ENCODE assay signal across 27 mouse cellular contexts in genomic region chr2:59462086-59462485, GRCm38 (mm10). TPM values are rescaled to one million over a fixed set of nuclear protein-coding genes. Genes with fewer than 3 reads are reported as not detected.
DNase-seq lines count a peak whose midpoint lies in the region; ATAC-seq lines count a peak whose summit lies in the region.
"Had no signal": no experiment of that assay in that cellular context is flagged by ENCODE, and none has a peak within 500 bp of the region (broad histone marks: within the 10 kb centered on the region; RNA-seq: fewer than 3 reads in every experiment).

No protein-coding gene starts in this region.

- H3K27ac ChIP-seq in midbrain, embryonic 11.5 days (ENCODE audit: low read depth, low read length) = no peak overlapping the region
- no peak overlapping the region for H3K27ac ChIP-seq in midbrain, embryonic 14.5 days (replicated peaks; ENCODE audit: low read depth, low read length)
- H3K27ac ChIP-seq in forebrain, embryonic 16.5 days (ENCODE audit: low read length) = no peak overlapping the region
- H3K27ac ChIP-seq: forebrain, embryonic 10.5 days; forebrain, embryonic 13.5 days; gastrocnemius, adult 2 months; hindbrain, embryonic 14.5 days; hindbrain, postnatal 0 days had no signal

- H3K9ac ChIP-seq in midbrain, embryonic 11.5 days (ENCODE audit: low read length) = no peak overlapping the region
- H3K9ac ChIP-seq in midbrain, embryonic 14.5 days (replicated peaks; ENCODE audit: low read length) = no peak overlapping the region
- no peak overlapping the region for H3K9ac ChIP-seq in forebrain, embryonic 16.5 days (replicated peaks; ENCODE audit: low read depth, low read length)
- H3K9ac ChIP-seq: forebrain, embryonic 13.5 days; forebrain, postnatal 0 days; hindbrain, embryonic 14.5 days had no signal

- no peaks in the 10 kb centered on the region for H3K36me3 ChIP-seq in midbrain, embryonic 11.5 days (ENCODE audit: control insufficient read depth, insufficient read depth, low read length)
- no peaks in the 10 kb centered on the region for H3K36me3 ChIP-seq in midbrain, embryonic 14.5 days (ENCODE audit: control insufficient read depth, insufficient read depth, low read length)
- H3K36me3 ChIP-seq in forebrain, embryonic 16.5 days (ENCODE audit: control insufficient read depth, insufficient read depth) = no peaks in the 10 kb centered on the region
- H3K36me3 ChIP-seq: forebrain, embryonic 10.5 days had no signal

- ATAC-seq in midbrain, embryonic 11.5 days (ENCODE audit: low FRiP score) = no peak
- ATAC-seq in midbrain, embryonic 14.5 days (ENCODE audit: low FRiP score, low TSS enrichment) = no peak
- peak; percentile 54; the same call in 1 of the 2 replicates for ATAC-seq in common myeloid progenitor, adult 5-6 weeks (replicated peaks; ENCODE audit: low read depth, poor library complexity, severe bottlenecking)
- peak; percentile 99 for ATAC-seq in megakaryocyte, adult 5-6 weeks (ENCODE audit: poor library complexity, severe bottlenecking)
- ATAC-seq in forebrain, embryonic 16.5 days = no peak
- ATAC-seq: forebrain, embryonic 13.5 days; forebrain, postnatal 0 days; hindbrain, postnatal 0 days; intestine, postnatal 0 days; Patski had no signal

- 91% methylated on average over 6 of the region's 6 CpGs for WGBS in midbrain, embryonic 11.5 days
- 95% methylated on average over 6 of the region's 6 CpGs for WGBS in midbrain, embryonic 14.5 days
- WGBS in forebrain, embryonic 16.5 days = 90% methylated on average over 6 of the region's 6 CpGs

- no peak overlapping the region for H3K4me2 ChIP-seq in midbrain, embryonic 11.5 days
- no peak overlapping the region for H3K4me2 ChIP-seq in midbrain, embryonic 14.5 days (ENCODE audit: low read length)
- H3K4me2 ChIP-seq in forebrain, embryonic 16.5 days (ENCODE audit: low read length) = no peak overlapping the region
- H3K4me2 ChIP-seq: forebrain, embryonic 13.5 days; heart, embryonic 11.5 days; hindbrain, embryonic 14.5 days had no signal

- H3K4me3 ChIP-seq in midbrain, embryonic 11.5 days (ENCODE audit: low read depth, low read length) = no peak overlapping the region
- no peak overlapping the region for H3K4me3 ChIP-seq in midbrain, embryonic 14.5 days (replicated peaks; ENCODE audit: low read depth, low read length)
- H3K4me3 ChIP-seq in forebrain, embryonic 16.5 days (replicated peaks; ENCODE audit: low read length) = no peak overlapping the region
- H3K4me3 ChIP-seq: forebrain, embryonic 10.5 days; forebrain, embryonic 13.5 days; gastrocnemius, adult 2 months had no signal

- H3K27me3 ChIP-seq in midbrain, embryonic 11.5 days (ENCODE audit: control insufficient read depth, insufficient read depth, low read length) = peaks cover 3% of the 10 kb centered on the region; the same call in 1 of the 2 replicates
- no peaks in the 10 kb centered on the region for H3K27me3 ChIP-seq in midbrain, embryonic 14.5 days (ENCODE audit: control insufficient read depth, insufficient read depth, low read length)
- no peaks in the 10 kb centered on the region for H3K27me3 ChIP-seq in forebrain, embryonic 16.5 days (replicated peaks; ENCODE audit: control insufficient read depth, insufficient read depth, low read length)
- H3K27me3 ChIP-seq: forebrain, embryonic 13.5 days; Patski had no signal

- no peaks in the 10 kb centered on the region for H3K9me3 ChIP-seq in midbrain, embryonic 11.5 days (ENCODE audit: control insufficient read depth, low read length)
- H3K9me3 ChIP-seq in midbrain, embryonic 14.5 days (ENCODE audit: control insufficient read depth, low read length) = no peaks in the 10 kb centered on the region; the same call in 1 of the 2 replicates
- no peaks in the 10 kb centered on the region for H3K9me3 ChIP-seq in forebrain, embryonic 16.5 days (ENCODE audit: control insufficient read depth, low read length)
- H3K9me3 ChIP-seq: forebrain, embryonic 10.5 days; forebrain, embryonic 13.5 days had no signal

- peak; percentile 41 for DNase-seq in midbrain, embryonic 11.5 days (ENCODE audit: low spot score, missing footprints)
- DNase-seq in midbrain, embryonic 14.5 days = no peak
- no peak for DNase-seq in spleen, postnatal 14 days (ENCODE audit: low spot score in 2 of 2)
- no peak for DNase-seq in embryo, embryonic 9.5 days (ENCODE audit: extremely low spot score)
- DNase-seq: adrenal gland, postnatal 10 days; adrenal gland, postnatal 36 days; cerebellum, adult 18-20 months; cerebellum, adult 9-10 months; embryo, embryonic 11 days; forebrain, postnatal 0 days; gastrocnemius, adult 2 months; gastrocnemius, postnatal 14 days had no signal

- no peaks in the 10 kb centered on the region for H3K4me1 ChIP-seq in midbrain, embryonic 11.5 days (ENCODE audit: control insufficient read depth, insufficient read depth, low read length)
- H3K4me1 ChIP-seq in midbrain, embryonic 14.5 days (ENCODE audit: control insufficient read depth, insufficient read depth, low read length) = no peaks in the 10 kb centered on the region
- H3K4me1 ChIP-seq in forebrain, embryonic 16.5 days (replicated peaks; ENCODE audit: control insufficient read depth, insufficient read depth, low read length) = no peaks in the 10 kb centered on the region; the same call in 1 of the 2 replicates
- H3K4me1 ChIP-seq: forebrain, embryonic 13.5 days had no signal

RNA-seq across cellular contexts. Expression of gene Dapl1, which starts 22.4 kb away (rescaled TPM):
- polyA plus RNA-seq in midbrain, embryonic 11.5 days (2014; fragmentation: Nextera tagmentation; extraction: Ambion mirVana) = 0.42 TPM in 1 of 2 replicates, not detected in the other
- 0.42 and 0.96 TPM in 2 replicates for polyA plus RNA-seq in midbrain, embryonic 14.5 days (2014; fragmentation: Nextera tagmentation; extraction: Ambion mirVana)
- not detected in 2 replicates for total RNA-seq in common myeloid progenitor, adult 5-6 weeks (2017)
- 0.43 TPM in 1 of 2 replicates, not detected in the other for total RNA-seq in megakaryocyte, adult 5-6 weeks (2015)
- total RNA-seq in megakaryocyte, adult 5-6 weeks (2017) = 0.66 TPM in 1 of 2 replicates, not detected in the other
- 0.47 TPM in 1 of 2 replicates, not detected in the other for polyA plus RNA-seq in forebrain, embryonic 16.5 days (2015; fragmentation: Nextera tagmentation; extraction: Ambion mirVana)
- total RNA-seq: adrenal gland, adult 18-20 months; adrenal gland, postnatal 36 days; ES-E14; gastrocnemius, adult 2 months; gastrocnemius, postnatal 14 days; heart, adult 8-10 months; heart, postnatal 25 days; hindbrain, postnatal 0 days had no signal
- polyA plus RNA-seq: forebrain, embryonic 13.5 days; hindbrain, embryonic 14.5 days; intestine, embryonic 14.5 days; Patski had no signal

Comparison
In these comparisons a context has a peak if more than half of its experiments do, and no peak if none do; other contexts are left out.
1. ATAC-seq: peak in common myeloid progenitor, adult 5-6 weeks (single experiment) and megakaryocyte, adult 5-6 weeks (single experiment); none in midbrain, embryonic 11.5 days (single experiment), midbrain, embryonic 14.5 days (single experiment) and forebrain, embryonic 16.5 days (single experiment).